Mouse (Mus musculus) midbrain, embryonic 16.5 days (tissue): Measurements from ENCODE around the gene Gprc5a. TPM values are rescaled to one million over a fixed set of nuclear protein-coding genes. Genes with fewer than 3 reads are reported as not detected.

Source experiments
- ATAC-seq: fragments of 200-750 bp; cut with Nextera tagmentation; 2 replicates; pipeline ENCODE4 v1.8.0; 2017; ENCODE audit warnings: moderate TSS enrichment
- H3K27ac ChIP-seq: fragments of 300-500 bp; sonication (generic); 2 replicates; pipeline ENCODE4 v1.5.1; 2014; ENCODE audit warnings: mild to moderate bottlenecking, low read length, mixed read lengths
- H3K27me3 ChIP-seq: fragments of 300-500 bp; sonication (generic); 2 replicates; pipeline ENCODE4 v1.6.1; 2014; ENCODE audit warnings: low read depth, low read length, mixed read lengths; ENCODE audit not compliant: control insufficient read depth, insufficient read depth
- H3K36me3 ChIP-seq: fragments of 300-500 bp; sonication (generic); 2 replicates; pipeline ENCODE4 v1.6.1; 2014; ENCODE audit warnings: mild to moderate bottlenecking, low read length, moderate library complexity, mixed read lengths; ENCODE audit not compliant: control insufficient read depth, insufficient read depth
- H3K4me1 ChIP-seq: fragments of 300-500 bp; sonication (generic); 2 replicates; pipeline ENCODE4 v1.6.1; 2014; ENCODE audit warnings: mild to moderate bottlenecking, low read length, mixed read lengths; ENCODE audit not compliant: control insufficient read depth, insufficient read depth
- H3K4me2 ChIP-seq: fragments of 300-500 bp; sonication (generic); 2 replicates; pipeline ENCODE4 v1.6.1; 2014; ENCODE audit warnings: mild to moderate bottlenecking, low read length, mixed read lengths
- H3K4me3 ChIP-seq: fragments of 300-500 bp; sonication (generic); 2 replicates; pipeline ENCODE4 v1.5.1; 2014; ENCODE audit warnings: low read depth, mild to moderate bottlenecking, low read length, moderate library complexity, mixed read lengths
- H3K9ac ChIP-seq: fragments of 300-500 bp; sonication (generic); 2 replicates; pipeline ENCODE4 v1.6.1; 2014; ENCODE audit warnings: low read depth, low read length, mixed read lengths
- H3K9me3 ChIP-seq: fragments of 300-500 bp; sonication (generic); replicated peaks from 2 replicates; pipeline ENCODE4 v1.6.1; 2014; ENCODE audit warnings: mild to moderate bottlenecking, low read length, mixed read lengths; ENCODE audit not compliant: control insufficient read depth, poor library complexity, severe bottlenecking
- WGBS: fragments of 180-500 bp; shearing (Covaris S2); extraction: QIAGEN DNeasy Blood & Tissue Kit; methylation state at CpG from one replicate; pipeline ENCODE4 v1.1.7; 2014; 5-methylcytosine and 5-hydroxymethylcytosine counted together
- polyA plus RNA-seq: library from polyadenylated mRNA; unstranded; fragments of >200 nt; fragmentation: Nextera tagmentation; extraction: Ambion mirVana; gene quantifications from 2 replicates; pipeline ENCODE4 v1.2.1, GENCODE M21; 2015

Gprc5a gene
- polyA plus RNA-seq, 1 experiment from 2014 or later, result 0.20 TPM

DNA sequence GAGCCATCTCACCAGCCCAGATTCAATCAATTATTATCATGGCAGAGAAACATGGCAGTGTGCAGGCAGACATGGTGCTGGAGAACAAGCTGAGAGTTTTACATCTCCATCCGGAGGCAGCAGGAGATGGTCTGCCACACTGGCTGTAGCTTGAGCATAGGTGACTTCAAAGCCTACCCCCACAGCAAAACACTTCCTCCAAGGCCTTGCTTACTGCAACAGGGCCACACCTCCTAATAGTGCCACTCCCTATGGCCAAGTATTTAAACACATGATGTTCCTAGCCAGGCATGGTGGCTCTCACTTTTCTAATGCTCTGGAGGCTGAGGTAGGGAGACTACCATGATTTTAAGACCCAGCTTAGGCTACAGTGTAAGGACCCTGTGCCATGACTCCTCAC, 20.3 kb downstream of the Gprc5a start:
- ATAC-seq, result no peak
- Histone ChIP-seq H3K9me3 (no peaks in the 10 kb centered on the region), H3K9ac (no peak overlapping the region), H3K36me3 (no peaks in the 10 kb centered on the region), H3K27ac (no peak overlapping the region), H3K4me1 (peaks cover 5% of the 10 kb centered on the region), H3K4me2 (no peak overlapping the region), H3K27me3 (peaks cover 5% of the 10 kb centered on the region; the same call in 1 of the 2 replicates), H3K4me3 (no peak overlapping the region)
- 95% methylated on average over 1 of the region's 1 CpGs for WGBS

DNA sequence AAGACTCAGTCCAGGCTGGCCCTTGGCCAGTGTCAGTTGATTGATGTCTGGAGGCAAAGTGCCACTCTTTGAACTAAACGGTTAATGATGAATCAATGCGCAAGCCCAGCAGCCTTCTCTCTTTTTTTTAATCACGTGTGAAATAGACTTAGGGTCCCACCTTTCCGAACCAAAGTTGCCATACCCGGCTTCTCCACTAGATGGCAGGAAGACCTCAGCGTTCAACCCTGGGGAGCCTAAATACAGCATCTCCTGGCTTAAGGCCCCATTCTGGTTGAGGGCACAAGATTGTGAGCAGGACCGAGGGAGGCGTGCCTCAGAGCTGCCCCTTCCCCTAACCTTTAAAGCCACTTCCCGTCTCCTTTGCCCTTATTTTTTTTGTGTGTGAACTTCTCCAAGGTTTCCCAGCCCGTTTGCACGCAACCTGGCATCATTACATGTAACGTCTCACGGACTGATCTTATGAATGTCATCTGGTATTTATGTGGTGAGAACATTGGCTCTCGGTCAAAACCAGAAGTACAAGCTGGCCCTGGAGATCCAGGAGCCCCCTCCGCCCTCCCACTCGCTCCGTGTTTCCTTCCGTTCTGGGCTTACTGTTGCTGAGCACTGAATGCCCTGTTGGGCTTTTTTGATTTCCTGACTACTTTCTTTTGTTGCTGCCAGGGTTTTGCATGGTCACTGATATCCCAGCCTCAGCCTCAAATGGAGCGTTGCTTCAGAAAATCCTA, 22.4 kb downstream of the Gprc5a start:
- peak; percentile 90 for ATAC-seq
- 21% methylated on average over 19 of the region's 19 CpGs for WGBS
- Histone ChIP-seq H3K4me3 (no peak overlapping the region), H3K4me2 (peak overlapping the region; percentile 41), H3K9ac (0 out of 2 replicates have a peak overlapping the region, but pooled peaks have one; percentile 39), H3K27ac (no peak overlapping the region), H3K9me3 (no peaks in the 10 kb centered on the region), H3K36me3 (no peaks in the 10 kb centered on the region), H3K27me3 (peaks cover 5% of the 10 kb centered on the region; the same call in 1 of the 2 replicates), H3K4me1 (peaks cover 5% of the 10 kb centered on the region)

GRCm38 (mm10) chr6:135089786-135090185, 24.3 kb downstream of the Gprc5a start:
- no peak overlapping the region for H3K4me3 ChIP-seq
- H3K9ac ChIP-seq, result no peak overlapping the region
- 13% methylated on average over 8 of the region's 8 CpGs for WGBS
- H3K27ac ChIP-seq, result no peak overlapping the region
- H3K36me3 ChIP-seq, result no peaks in the 10 kb centered on the region
- H3K9me3 ChIP-seq, result no peaks in the 10 kb centered on the region
- H3K4me1 ChIP-seq, result peaks cover 5% of the 10 kb centered on the region
- ATAC-seq, result no peak
- H3K4me2 ChIP-seq, result no peak overlapping the region
- H3K27me3 ChIP-seq, result peaks cover 5% of the 10 kb centered on the region; the same call in 1 of the 2 replicates

DNA sequence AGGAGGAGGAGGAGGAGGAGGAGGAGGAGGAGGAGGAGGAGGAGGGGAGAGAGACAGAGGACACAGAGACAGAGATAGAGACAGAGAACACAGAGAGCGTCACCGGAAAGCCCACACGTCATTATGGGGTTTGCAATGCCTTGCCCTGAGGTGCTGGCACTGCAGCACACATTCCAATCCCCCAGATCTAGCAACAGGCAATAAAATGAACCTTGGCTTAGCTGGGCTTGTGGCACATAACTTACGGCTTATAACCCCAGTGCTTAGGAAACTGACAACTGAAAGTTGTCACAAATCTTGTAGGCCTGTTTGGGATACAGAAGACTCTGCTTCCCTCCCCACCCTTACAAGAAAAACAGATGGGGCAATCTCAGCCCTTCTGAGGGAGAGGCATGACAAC, 25.2 kb downstream of the Gprc5a start:
- H3K9me3 ChIP-seq, result no peaks in the 10 kb centered on the region
- peaks cover 5% of the 10 kb centered on the region for H3K4me1 ChIP-seq
- WGBS, result 69% methylated on average over 4 of the region's 4 CpGs
- ATAC-seq, result no peak
- H3K4me2 ChIP-seq, result no peak overlapping the region
- H3K27me3 ChIP-seq, result peaks cover 5% of the 10 kb centered on the region; the same call in 1 of the 2 replicates
- H3K36me3 ChIP-seq, result no peaks in the 10 kb centered on the region
- no peak overlapping the region for H3K27ac ChIP-seq
- H3K4me3 ChIP-seq, result no peak overlapping the region
- no peak overlapping the region for H3K9ac ChIP-seq

- Histone ChIP-seq H3K27me3 (peaks cover 5% of the 10 kb centered on the region; the same call in 1 of the 2 replicates), H3K9ac (no peak overlapping the region), H3K4me2 (no peak overlapping the region), H3K36me3 (no peaks in the 10 kb centered on the region), H3K4me1 (peaks cover 3% of the 10 kb centered on the region), H3K27ac (0 out of 2 replicates have a peak overlapping the region, but pooled peaks have one; percentile 13), H3K4me3 (no peak overlapping the region), H3K9me3 (no peaks in the 10 kb centered on the region)
- ATAC-seq, result 0 out of 2 replicates have a peak, but pooled peaks have one; percentile 46
- WGBS, result 87% methylated on average over 12 of the region's 12 CpGs
These were observed 27.5 kb downstream of the Gprc5a start for GRCm38 (mm10) chr6:135092798-135093470.

DNA sequence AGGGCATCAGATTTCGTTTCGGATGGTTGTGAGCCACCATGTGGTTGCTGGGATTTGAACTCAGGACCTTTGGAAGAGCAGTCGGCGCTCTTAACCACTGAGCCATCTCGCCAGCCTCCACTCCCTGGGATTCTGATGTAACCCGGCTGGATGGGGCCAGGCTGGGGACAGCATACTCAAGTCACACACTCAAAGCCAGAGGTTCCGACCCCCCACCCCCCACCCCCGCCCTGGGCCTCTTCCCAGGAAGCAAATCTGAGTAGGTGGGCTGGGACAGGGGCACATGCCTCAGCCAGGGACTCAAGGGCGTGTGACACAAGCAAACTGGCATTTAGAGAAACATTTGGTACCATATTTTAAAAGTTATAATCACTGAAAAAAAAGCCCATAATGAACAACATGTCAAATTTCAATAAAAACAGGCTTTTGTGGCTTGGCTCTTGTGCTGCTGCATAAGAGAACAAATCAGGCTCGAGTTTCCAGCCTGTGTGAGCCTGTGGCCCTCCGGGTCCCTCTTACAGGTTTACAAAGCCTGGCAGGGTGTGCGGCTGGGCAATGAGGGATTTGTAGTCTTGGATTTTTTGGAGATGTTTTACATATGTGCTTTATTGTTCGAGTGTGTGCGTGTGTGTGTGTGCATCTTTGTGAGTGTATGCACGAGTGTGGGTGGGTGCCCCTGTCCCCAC, 35.5 kb downstream of the Gprc5a start:
- peaks cover 4% of the 10 kb centered on the region; the same call in 1 of the 2 replicates for H3K4me1 ChIP-seq
- no peaks in the 10 kb centered on the region for H3K27me3 ChIP-seq
- no peak overlapping the region for H3K4me2 ChIP-seq
- H3K9me3 ChIP-seq, result no peaks in the 10 kb centered on the region
- H3K9ac ChIP-seq, result no peak overlapping the region
- ATAC-seq, result no peak
- no peaks in the 10 kb centered on the region for H3K36me3 ChIP-seq
- H3K27ac ChIP-seq, result no peak overlapping the region
- no peak overlapping the region for H3K4me3 ChIP-seq
- WGBS, result 81% methylated on average over 15 of the region's 15 CpGs

- no peak overlapping the region for H3K4me3 ChIP-seq
- no peaks in the 10 kb centered on the region for H3K9me3 ChIP-seq
- H3K4me2 ChIP-seq, result no peak overlapping the region
- H3K4me1 ChIP-seq, result peaks cover 4% of the 10 kb centered on the region; the same call in 1 of the 2 replicates
- no peak overlapping the region for H3K9ac ChIP-seq
- no peaks in the 10 kb centered on the region for H3K27me3 ChIP-seq
- WGBS, result 89% methylated on average over 5 of the region's 5 CpGs
- H3K36me3 ChIP-seq, result no peaks in the 10 kb centered on the region
- no peak overlapping the region for H3K27ac ChIP-seq
- no peak for ATAC-seq
These were observed 37.4 kb downstream of the Gprc5a start for GRCm38 (mm10) chr6:135102736-135103303.

DNA sequence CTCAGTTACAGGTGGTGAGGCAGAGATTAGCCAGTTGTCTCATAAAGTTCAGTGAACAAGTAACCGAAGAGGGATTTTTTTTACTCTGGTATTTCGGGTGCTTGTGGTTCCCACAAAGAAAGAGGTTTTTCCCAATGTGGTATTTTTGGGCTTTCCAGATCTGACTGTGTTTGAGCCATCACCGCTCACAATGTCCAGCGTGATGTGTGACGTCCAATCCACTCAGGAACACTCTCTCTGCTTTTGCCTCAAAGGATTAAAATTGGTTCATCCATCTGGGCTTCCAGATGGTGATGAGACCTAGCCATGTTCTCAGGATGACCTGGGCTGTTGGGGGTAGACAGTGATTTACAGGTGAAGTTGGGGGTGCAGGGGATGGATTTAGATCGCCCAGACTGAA, 41.6 kb downstream of the Gprc5a start:
- Histone ChIP-seq H3K4me1 (peaks cover 4% of the 10 kb centered on the region; the same call in 1 of the 2 replicates), H3K4me2 (no peak overlapping the region), H3K27ac (no peak overlapping the region), H3K9me3 (no peaks in the 10 kb centered on the region), H3K4me3 (no peak overlapping the region), H3K36me3 (no peaks in the 10 kb centered on the region), H3K9ac (no peak overlapping the region), H3K27me3 (no peaks in the 10 kb centered on the region; the same call in 1 of the 2 replicates)
- ATAC-seq, result no peak
- WGBS, result 93% methylated on average over 6 of the region's 6 CpGs
